Mouse (Mus musculus) liver, adult 2 months (tissue): ENCODE measurements around the gene Unc5c.

ENCODE experiments used
- CTCF ChIP-seq: fragments of 200-500 bp; IDR thresholded peaks from 2 replicates; pipeline ENCODE4 v1.5.1; 2011; ENCODE audit warnings: low read depth, low read length, control low read depth
- POLR2A ChIP-seq: fragments of 200-500 bp; IDR thresholded peaks from 2 replicates; pipeline ENCODE4 v1.6.1; 2011; ENCODE audit warnings: low read length, control low read depth; ENCODE audit not compliant: insufficient read depth; ENCODE audit errors: extremely low read depth

- TF ChIP-seq POLR2A (no peak), CTCF (no peak)
These were observed 332.8 kb downstream of the Unc5c start for GRCm38 (mm10) chr3:141797789-141798188.
